Mouse (Mus musculus) erythroblast, embryonic 14.5 days (primary cell): ENCODE results near the gene Atl1.

Source experiments
- GATA1 ChIP-seq: IDR thresholded peaks from 2 replicates; pipeline ENCODE4 v1.6.1; 2012; ENCODE audit warnings: low read length, inconsistent platforms, mixed read lengths
- TAL1 ChIP-seq: IDR thresholded peaks from 3 replicates; pipeline ENCODE4 v1.6.1; 2012; ENCODE audit warnings: low read length, inconsistent platforms, mixed read lengths

GRCm38 (mm10) chr12:69853387-69853786 lies 39.0 kb upstream of the Atl1 start:
- TF ChIP-seq TAL1: no peak
- TF ChIP-seq GATA1: no peak
